Mouse (Mus musculus) E14TG2a.4 (cell line): Measurements from ENCODE around the gene 4930578C19Rik.
A peak's percentile ranks its signal among the peaks of the same experiment; 100 is the strongest.

ENCODE experiments used
- H3K27me3 ChIP-seq: 2 replicates; pipeline ENCODE4 v1.6.1; 2014; ENCODE audit warnings: low read length, control low read depth; ENCODE audit not compliant: insufficient read depth
- H3K36me3 ChIP-seq: 2 replicates; pipeline ENCODE4 v1.6.1; 2014; ENCODE audit warnings: low read length, control low read depth; ENCODE audit not compliant: insufficient read depth
- H3K4me1 ChIP-seq: replicated peaks from 2 replicates; pipeline ENCODE4 v1.6.1; 2014; ENCODE audit warnings: low read depth, low read length, control low read depth
- H3K4me3 ChIP-seq: replicated peaks from 2 replicates; pipeline ENCODE4 v1.5.1; 2014; ENCODE audit warnings: mild to moderate bottlenecking, low read length
- H3K9me3 ChIP-seq: 2 replicates; pipeline ENCODE4 v1.6.1; 2014; ENCODE audit warnings: low read length, control low read depth
- CTCF ChIP-seq: conservative IDR thresholded peaks from 2 replicates; pipeline ENCODE4 v1.5.1; 2014; ENCODE audit warnings: low read length
- NANOG ChIP-seq: IDR thresholded peaks from 2 replicates; pipeline ENCODE4 v1.6.1; 2014; ENCODE audit warnings: borderline replicate concordance, low read length, mixed read lengths
- POU5F1 ChIP-seq: IDR thresholded peaks from 2 replicates; pipeline ENCODE4 v1.6.1; 2014; ENCODE audit warnings: low read length, borderline replicate concordance

4930578C19Rik gene

GRCm38 (mm10) chrX:18461198-18461601, at the start of gene 4930578C19Rik:
TSS of gene 4930578C19Rik (minus strand) at chrX:18461397.
- no peaks in the 10 kb centered on the region for H3K9me3 ChIP-seq
- no peaks in the 10 kb centered on the region for H3K4me1 ChIP-seq
- TF ChIP-seq NANOG (no peak), POU5F1 (no peak), CTCF (no peak)
- no peak within 1 kb of the TSS for H3K4me3 ChIP-seq
- H3K36me3 ChIP-seq, result no peaks in the 10 kb centered on the region
- H3K27me3 ChIP-seq, result no peaks in the 10 kb centered on the region

GRCm38 (mm10) chrX:18467690-18468089, 6.5 kb upstream of the 4930578C19Rik start:
- Histone ChIP-seq H3K4me1 (no peaks in the 10 kb centered on the region), H3K27me3 (no peaks in the 10 kb centered on the region), H3K9me3 (no peaks in the 10 kb centered on the region), H3K4me3 (no peak overlapping the region), H3K36me3 (no peaks in the 10 kb centered on the region)
- TF ChIP-seq CTCF (no peak), NANOG (no peak), POU5F1 (no peak)

GRCm38 (mm10) chrX:18462879-18463278, 1.7 kb upstream of the 4930578C19Rik start:
- H3K4me1 ChIP-seq, result no peaks in the 10 kb centered on the region
- H3K36me3 ChIP-seq, result no peaks in the 10 kb centered on the region
- TF ChIP-seq NANOG (no peak), CTCF (no peak), POU5F1 (no peak)
- H3K9me3 ChIP-seq, result no peaks in the 10 kb centered on the region
- no peaks in the 10 kb centered on the region for H3K27me3 ChIP-seq
- no peak overlapping the region for H3K4me3 ChIP-seq

GRCm38 (mm10) chrX:18451559-18451958, 9.6 kb downstream of the 4930578C19Rik start:
- no peaks in the 10 kb centered on the region for H3K36me3 ChIP-seq
- TF ChIP-seq POU5F1, result no peak
- no peak for TF ChIP-seq CTCF
- no peak for TF ChIP-seq NANOG
- no peaks in the 10 kb centered on the region for H3K27me3 ChIP-seq
- no peaks in the 10 kb centered on the region for H3K9me3 ChIP-seq
- H3K4me3 ChIP-seq, result no peak overlapping the region
- H3K4me1 ChIP-seq, result no peaks in the 10 kb centered on the region

- no peaks in the 10 kb centered on the region for H3K9me3 ChIP-seq
- H3K4me3 ChIP-seq, result no peak overlapping the region
- no peaks in the 10 kb centered on the region for H3K36me3 ChIP-seq
- no peaks in the 10 kb centered on the region for H3K27me3 ChIP-seq
- no peaks in the 10 kb centered on the region for H3K4me1 ChIP-seq
- TF ChIP-seq NANOG, result no peak
- TF ChIP-seq CTCF, result peak; percentile 60
- no peak for TF ChIP-seq POU5F1
Measured at GRCm38 (mm10) chrX:18442066-18442465, 19.1 kb downstream of the 4930578C19Rik start.

GRCm38 (mm10) chrX:18425451-18425850, 35.7 kb downstream of the 4930578C19Rik start:
- no peak for TF ChIP-seq NANOG
- no peak for TF ChIP-seq POU5F1
- TF ChIP-seq CTCF, result no peak
- H3K4me3 ChIP-seq, result no peak overlapping the region
- H3K4me1 ChIP-seq, result no peaks in the 10 kb centered on the region
- no peaks in the 10 kb centered on the region for H3K36me3 ChIP-seq
- H3K9me3 ChIP-seq, result no peaks in the 10 kb centered on the region
- no peaks in the 10 kb centered on the region for H3K27me3 ChIP-seq

- Histone ChIP-seq H3K27me3 (no peaks in the 10 kb centered on the region), H3K4me3 (no peak overlapping the region), H3K9me3 (no peaks in the 10 kb centered on the region), H3K4me1 (no peaks in the 10 kb centered on the region), H3K36me3 (no peaks in the 10 kb centered on the region)
- TF ChIP-seq NANOG (no peak), POU5F1 (no peak), CTCF (no peak)
Measured at GRCm38 (mm10) chrX:18423206-18423605, 38.0 kb downstream of the 4930578C19Rik start.

- no peak overlapping the region for H3K4me3 ChIP-seq
- TF ChIP-seq NANOG (no peak), CTCF (no peak), POU5F1 (no peak)
- H3K4me1 ChIP-seq, result no peaks in the 10 kb centered on the region
- H3K9me3 ChIP-seq, result no peaks in the 10 kb centered on the region
- no peaks in the 10 kb centered on the region for H3K27me3 ChIP-seq
- H3K36me3 ChIP-seq, result no peaks in the 10 kb centered on the region
Measured at GRCm38 (mm10) chrX:18420161-18420784, 40.9 kb downstream of the 4930578C19Rik start.

- no peaks in the 10 kb centered on the region for H3K9me3 ChIP-seq
- H3K27me3 ChIP-seq, result no peaks in the 10 kb centered on the region
- TF ChIP-seq CTCF (no peak), POU5F1 (no peak), NANOG (no peak)
- H3K4me1 ChIP-seq, result no peaks in the 10 kb centered on the region
- no peaks in the 10 kb centered on the region for H3K36me3 ChIP-seq
- H3K4me3 ChIP-seq, result no peak overlapping the region
Measured at GRCm38 (mm10) chrX:18418977-18419376, 42.2 kb downstream of the 4930578C19Rik start.
